Mouse (Mus musculus) neural tube, embryonic 13.5 days (tissue): ENCODE data around the gene Ogn. TPM values are rescaled to one million over a fixed set of nuclear protein-coding genes. Genes with fewer than 3 reads are reported as not detected.
"Not testable (repeated sequence)": the region's sequence is repeated elsewhere in the genome, so short reads cannot be mapped to it uniquely, and the experiment has no call there.

ENCODE experiments used
- ATAC-seq: fragments of 200-750 bp; cut with Nextera tagmentation; 2 replicates; pipeline ENCODE4 v1.8.0; 2017; ENCODE audit warnings: low read depth, mild to moderate bottlenecking, moderate TSS enrichment, moderate library complexity
- H3K27ac ChIP-seq: fragments of 300-500 bp; sonication (generic); replicated peaks from 2 replicates; pipeline ENCODE4 v1.5.1; 2015; ENCODE audit warnings: moderate library complexity, mild to moderate bottlenecking, inconsistent platforms
- H3K27me3 ChIP-seq: fragments of 300-500 bp; sonication (generic); 2 replicates; pipeline ENCODE4 v1.6.1; 2015; ENCODE audit warnings: mild to moderate bottlenecking, inconsistent platforms
- H3K36me3 ChIP-seq: fragments of 300-500 bp; sonication (generic); 2 replicates; pipeline ENCODE4 v1.6.1; 2015; ENCODE audit warnings: mild to moderate bottlenecking, inconsistent platforms
- H3K4me1 ChIP-seq: fragments of 300-500 bp; sonication (generic); replicated peaks from 2 replicates; pipeline ENCODE4 v1.6.1; 2015; ENCODE audit warnings: inconsistent platforms
- H3K4me2 ChIP-seq: fragments of 300-500 bp; sonication (generic); 2 replicates; pipeline ENCODE4 v1.6.1; 2015; ENCODE audit warnings: inconsistent platforms, mild to moderate bottlenecking, moderate library complexity
- H3K4me3 ChIP-seq: fragments of 300-500 bp; sonication (generic); 2 replicates; pipeline ENCODE4 v1.5.1; 2015; ENCODE audit warnings: mild to moderate bottlenecking, inconsistent platforms
- H3K9ac ChIP-seq: fragments of 300-500 bp; sonication (generic); 2 replicates; pipeline ENCODE4 v1.6.1; 2015; ENCODE audit warnings: moderate library complexity, mild to moderate bottlenecking, inconsistent platforms
- H3K9me3 ChIP-seq: fragments of 300-500 bp; sonication (generic); 2 replicates; pipeline ENCODE4 v1.6.1; 2016; ENCODE audit warnings: inconsistent platforms
- WGBS: fragments of 180-500 bp; shearing (Covaris S2); methylation state at CpG from one replicate; pipeline ENCODE4 v1.1.7; 2015; 5-methylcytosine and 5-hydroxymethylcytosine counted together
- polyA plus RNA-seq: library from polyadenylated mRNA; unstranded; fragments of >200 nt; fragmentation: Nextera tagmentation; extraction: Ambion mirVana; gene quantifications from 2 replicates; pipeline ENCODE4 v1.2.1, GENCODE M21; 2015

Gene Ogn
- polyA plus RNA-seq: 17.0 and 17.5 TPM in 2 replicates

DNA sequence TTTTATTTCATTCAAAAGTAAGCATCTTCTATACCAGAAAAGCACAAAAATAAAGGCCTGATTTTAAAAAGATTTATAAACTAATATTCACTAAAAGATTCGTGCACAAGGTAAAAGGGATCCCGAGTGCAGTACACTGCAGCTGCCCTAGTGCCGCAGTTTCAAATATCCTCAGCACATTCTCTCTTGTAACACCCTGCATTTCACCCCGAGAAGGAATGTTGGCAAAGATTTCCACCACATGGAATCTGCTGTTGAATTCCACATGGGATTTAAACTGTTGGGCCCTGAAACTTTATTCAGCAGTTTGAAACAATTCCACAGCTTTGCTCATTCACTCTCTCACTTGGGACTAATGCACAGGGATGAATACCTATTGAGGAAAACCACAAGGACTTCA, at the start of gene Ogn:
Gene Ogn, plus strand, starts transcription at position 333 of the 400 bp plus-strand sequence.
- Histone ChIP-seq H3K27me3 (no peaks in the 10 kb centered on the region), H3K27ac (no peak within 1 kb of the TSS), H3K36me3 (no peaks in the 10 kb centered on the region), H3K9me3 (no peaks in the 10 kb centered on the region), H3K9ac (no peak within 1 kb of the TSS), H3K4me3 (no peak within 1 kb of the TSS), H3K4me2 (0 out of 2 replicates have a peak within 1 kb of the TSS, but pooled peaks have one; percentile 13), H3K4me1 (no peaks in the 10 kb centered on the region)
- ATAC-seq: no peak
- 70% methylated on average over 4 of the region's 4 CpGs for WGBS

DNA sequence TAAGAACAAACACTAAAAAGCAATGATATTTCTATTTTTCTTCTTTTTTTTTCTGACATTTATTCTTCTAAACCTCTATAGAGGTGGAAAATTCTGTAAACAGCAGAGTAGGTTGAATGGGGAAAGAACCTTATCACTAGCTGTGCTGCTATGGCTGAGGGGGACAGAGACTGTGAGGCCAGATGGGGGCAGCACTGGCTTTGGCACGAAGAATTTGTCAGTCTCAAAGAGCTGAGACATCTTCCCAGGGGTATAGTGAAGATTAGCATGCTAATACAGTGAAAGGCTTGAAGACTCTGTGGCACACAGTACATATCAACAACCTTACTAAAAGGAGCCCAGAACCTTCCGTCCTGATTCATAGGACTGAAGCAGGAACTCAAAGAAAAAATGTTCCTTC, 48.7 kb upstream of the Ogn start:
- ATAC-seq: no peak
- no peak overlapping the region for H3K4me3 ChIP-seq
- 47% methylated on average over 2 of the region's 2 CpGs for WGBS

GRCm38 (mm10) chr13:49560886-49561285, 47.0 kb upstream of the Ogn start:
- no peak overlapping the region for H3K9ac ChIP-seq
- H3K27me3 ChIP-seq: no peaks in the 10 kb centered on the region
- ATAC-seq: no peak
- H3K9me3 ChIP-seq: no peaks in the 10 kb centered on the region
- H3K27ac ChIP-seq: no peak overlapping the region
- no peaks in the 10 kb centered on the region for H3K36me3 ChIP-seq
- no peak overlapping the region for H3K4me3 ChIP-seq
- 73% methylated on average over 2 of the region's 2 CpGs for WGBS
- H3K4me2 ChIP-seq: no peak overlapping the region
- no peaks in the 10 kb centered on the region for H3K4me1 ChIP-seq

More for the DNA sequence above, 48.7 kb upstream of the Ogn start:
- no peaks in the 10 kb centered on the region for H3K4me1 ChIP-seq
- H3K27ac ChIP-seq: no peak overlapping the region
- H3K4me2 ChIP-seq: no peak overlapping the region
- no peaks in the 10 kb centered on the region for H3K36me3 ChIP-seq
- H3K27me3 ChIP-seq: no peaks in the 10 kb centered on the region
- no peak overlapping the region for H3K9ac ChIP-seq
- no peaks in the 10 kb centered on the region for H3K9me3 ChIP-seq

- WGBS: 82% methylated on average over 1 of the region's 1 CpGs
- ATAC-seq: no peak
- no peak overlapping the region for H3K4me2 ChIP-seq
- H3K27ac ChIP-seq: no peak overlapping the region
- no peaks in the 10 kb centered on the region for H3K4me1 ChIP-seq
- no peak overlapping the region for H3K4me3 ChIP-seq
- H3K9ac ChIP-seq: no peak overlapping the region
- no peaks in the 10 kb centered on the region for H3K36me3 ChIP-seq
- H3K9me3 ChIP-seq: no peaks in the 10 kb centered on the region
- H3K27me3 ChIP-seq: no peaks in the 10 kb centered on the region
These were observed 43.5 kb upstream of the Ogn start for GRCm38 (mm10) chr13:49564347-49564746.

DNA sequence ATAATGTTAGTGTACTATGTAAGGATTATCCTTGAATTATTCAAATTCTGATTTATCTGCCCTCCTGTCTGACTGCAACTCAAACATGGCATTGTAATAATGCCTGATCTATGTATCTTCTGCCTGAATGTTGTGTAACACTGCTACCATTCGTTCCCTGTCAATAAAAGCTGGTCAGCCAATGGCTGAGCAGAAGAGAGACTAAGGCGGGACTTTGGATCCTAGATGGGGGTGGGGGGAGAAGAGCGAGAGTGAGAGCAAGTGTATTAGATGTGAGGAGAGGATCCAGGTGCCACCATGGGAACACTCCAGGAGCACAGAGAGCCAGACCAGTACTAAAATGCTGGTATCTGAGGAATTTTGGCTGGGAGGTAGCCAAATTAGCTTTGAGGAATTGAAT, 37.5 kb upstream of the Ogn start:
- Histone ChIP-seq H3K36me3 (no peaks in the 10 kb centered on the region), H3K4me3 (no peak overlapping the region), H3K27me3 (no peaks in the 10 kb centered on the region), H3K4me2 (no peak overlapping the region), H3K9me3 (no peaks in the 10 kb centered on the region), H3K4me1 (no peaks in the 10 kb centered on the region), H3K27ac (no peak overlapping the region), H3K9ac (no peak overlapping the region)
- WGBS: 70% methylated on average over 3 of the region's 3 CpGs
- no peak for ATAC-seq

DNA sequence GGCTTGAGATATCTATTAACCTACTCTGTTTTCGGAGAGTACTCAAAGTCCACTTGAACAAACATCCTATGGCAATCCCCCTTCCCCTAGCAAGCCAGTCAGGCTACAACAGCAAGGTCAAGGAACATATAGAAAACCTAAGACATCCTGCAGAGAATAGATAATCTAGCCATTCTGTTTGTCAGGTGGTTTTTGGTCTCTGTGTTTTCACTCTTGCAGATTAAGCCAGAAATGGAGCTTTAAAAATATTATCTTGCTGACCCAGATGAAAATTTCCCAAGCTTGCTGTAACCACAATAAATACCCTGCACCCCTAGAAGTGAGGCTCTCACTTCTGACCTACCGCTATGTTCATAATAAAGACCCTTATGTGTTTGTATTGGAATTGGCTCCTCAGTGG, 36.4 kb upstream of the Ogn start:
- H3K9me3 ChIP-seq: no peaks in the 10 kb centered on the region
- H3K36me3 ChIP-seq: no peaks in the 10 kb centered on the region
- H3K4me1 ChIP-seq: no peaks in the 10 kb centered on the region
- 83% methylated on average over 2 of the region's 2 CpGs for WGBS
- no peak for ATAC-seq
- H3K27ac ChIP-seq: no peak overlapping the region
- H3K27me3 ChIP-seq: no peaks in the 10 kb centered on the region
- no peak overlapping the region for H3K4me2 ChIP-seq
- H3K9ac ChIP-seq: no peak overlapping the region
- H3K4me3 ChIP-seq: no peak overlapping the region

DNA sequence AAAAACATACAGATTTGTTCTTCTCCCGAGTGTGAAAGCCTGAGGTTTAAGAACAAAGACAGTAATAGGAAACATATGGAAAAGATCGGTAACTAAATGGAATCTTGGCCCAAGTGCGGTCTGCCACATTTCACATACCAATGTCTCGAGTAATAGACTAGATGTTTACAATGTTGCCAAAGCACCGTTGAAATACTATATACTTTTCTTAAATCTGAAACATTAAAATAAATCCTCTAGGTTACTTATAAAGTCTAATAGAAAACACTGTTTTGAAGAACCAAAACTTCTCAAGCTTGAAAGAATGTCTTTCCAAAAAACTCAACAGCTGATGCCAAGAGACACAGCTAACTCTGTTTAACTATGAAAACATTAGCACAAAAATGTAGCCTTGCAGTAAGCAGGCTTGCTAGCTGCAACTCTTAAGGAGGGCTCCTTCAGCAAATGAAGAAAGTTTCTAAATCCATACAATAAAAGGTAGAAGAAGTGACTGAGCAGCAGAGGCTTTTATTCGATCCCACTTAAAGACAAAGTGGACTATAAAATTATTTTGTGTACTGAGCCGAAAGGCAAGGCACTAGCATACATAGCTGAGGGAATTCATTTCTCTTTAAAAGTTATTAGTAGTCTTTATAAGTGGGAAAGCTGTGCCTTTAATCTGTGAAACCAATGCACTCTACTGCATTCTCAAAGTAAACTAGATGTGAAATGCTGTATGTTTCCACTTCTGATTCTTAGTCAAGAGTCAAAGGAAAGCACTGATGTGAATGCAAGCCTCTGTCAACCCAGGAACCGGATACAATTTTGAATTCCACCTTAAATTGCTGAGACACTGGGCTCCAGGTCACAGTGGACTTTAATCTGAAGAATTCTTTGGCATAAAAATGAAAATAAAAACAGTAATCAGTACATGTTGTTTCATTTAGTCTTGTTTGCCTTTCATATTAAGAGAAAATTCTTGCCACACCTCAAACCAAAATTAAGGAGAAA, 26.0 kb upstream of the Ogn start, which contains the start of gene Omd:
Gene Omd, plus strand, starts transcription at position 922 of the 990 bp plus-strand sequence.
- no peaks in the 10 kb centered on the region for H3K36me3 ChIP-seq
- no peaks in the 10 kb centered on the region for H3K27me3 ChIP-seq
- H3K4me1 ChIP-seq: no peaks in the 10 kb centered on the region
- H3K4me2 ChIP-seq: no peak within 1 kb of the TSS
- ATAC-seq: no peak
- no peak within 1 kb of the TSS for H3K9ac ChIP-seq
- WGBS: 85% methylated on average over 8 of the region's 8 CpGs
- H3K27ac ChIP-seq: no peak within 1 kb of the TSS
- H3K4me3 ChIP-seq: no peak within 1 kb of the TSS
- no peaks in the 10 kb centered on the region for H3K9me3 ChIP-seq

DNA sequence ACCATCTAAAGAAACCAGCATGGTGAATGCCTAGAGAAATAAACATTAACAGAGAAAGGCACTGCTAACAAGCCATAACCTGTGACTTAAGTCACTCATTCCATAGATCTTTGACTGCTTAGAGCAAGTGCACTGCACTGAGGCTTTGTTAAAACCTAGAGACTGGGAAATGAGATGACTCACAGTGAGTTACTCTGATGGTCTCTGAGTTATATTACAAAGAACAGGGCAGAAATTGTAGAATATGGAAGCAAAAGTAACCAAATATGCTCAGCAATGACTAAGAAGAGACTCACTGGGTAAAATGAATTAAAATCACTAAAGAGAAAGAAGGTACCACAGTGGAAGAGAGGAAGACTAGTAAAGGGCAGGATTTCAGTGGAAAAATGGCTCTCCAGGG, 24.0 kb upstream of the Ogn start:
- no peak overlapping the region for H3K4me3 ChIP-seq
- H3K4me2 ChIP-seq: no peak overlapping the region
- no peaks in the 10 kb centered on the region for H3K36me3 ChIP-seq
- no peak overlapping the region for H3K27ac ChIP-seq
- no peak for ATAC-seq
- H3K9ac ChIP-seq: no peak overlapping the region
- H3K9me3 ChIP-seq: no peaks in the 10 kb centered on the region
- no peaks in the 10 kb centered on the region for H3K27me3 ChIP-seq
- H3K4me1 ChIP-seq: no peaks in the 10 kb centered on the region

GRCm38 (mm10) chr13:49584307-49585005, 23.4 kb upstream of the Ogn start:
- no peak overlapping the region for H3K4me3 ChIP-seq
- no peaks in the 10 kb centered on the region for H3K9me3 ChIP-seq
- no peaks in the 10 kb centered on the region for H3K27me3 ChIP-seq
- no peak overlapping the region for H3K4me2 ChIP-seq
- 81% methylated on average over 8 of the region's 8 CpGs for WGBS
- ATAC-seq: no peak
- H3K36me3 ChIP-seq: no peaks in the 10 kb centered on the region
- no peak overlapping the region for H3K27ac ChIP-seq
- H3K9ac ChIP-seq: no peak overlapping the region
- no peaks in the 10 kb centered on the region for H3K4me1 ChIP-seq

GRCm38 (mm10) chr13:49586062-49586461, 21.8 kb upstream of the Ogn start:
- Histone ChIP-seq H3K9ac (no peak overlapping the region), H3K9me3 (no peaks in the 10 kb centered on the region), H3K27ac (no peak overlapping the region), H3K36me3 (no peaks in the 10 kb centered on the region), H3K4me2 (no peak overlapping the region), H3K27me3 (no peaks in the 10 kb centered on the region), H3K4me3 (no peak overlapping the region), H3K4me1 (no peaks in the 10 kb centered on the region)
- ATAC-seq: no peak
- 95% methylated on average over 6 of the region's 6 CpGs for WGBS

DNA sequence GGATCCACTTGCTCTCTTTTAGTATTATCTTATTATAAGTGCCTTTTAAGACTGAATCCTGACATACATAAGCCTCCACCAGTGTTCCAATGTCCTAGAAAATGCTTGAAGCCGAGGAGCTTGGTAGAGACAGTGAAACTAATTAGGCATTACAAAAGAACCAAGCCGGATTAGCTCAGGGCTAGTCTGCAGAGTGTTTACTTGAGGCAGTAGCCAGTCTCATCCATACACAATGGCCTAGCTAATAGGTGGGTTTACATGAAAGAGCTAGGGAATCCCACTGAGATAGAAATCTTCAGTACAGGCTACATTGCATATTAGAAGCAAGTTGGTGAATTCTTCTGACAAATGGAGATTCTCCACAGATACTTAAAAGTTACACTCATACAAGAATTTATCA, 5.3 kb upstream of the Ogn start:
- WGBS: 76% methylated on average over 2 of the region's 2 CpGs
- not testable (repeated sequence) for H3K9me3 ChIP-seq, H3K9ac ChIP-seq, ATAC-seq, H3K27me3 ChIP-seq, H3K4me1 ChIP-seq, H3K27ac ChIP-seq, H3K4me2 ChIP-seq, H3K4me3 ChIP-seq, H3K36me3 ChIP-seq

- ATAC-seq: no peak
- H3K27ac ChIP-seq: no peak overlapping the region
- no peak overlapping the region for H3K4me3 ChIP-seq
- H3K9me3 ChIP-seq: no peaks in the 10 kb centered on the region
- no peak overlapping the region for H3K9ac ChIP-seq
- H3K4me1 ChIP-seq: no peaks in the 10 kb centered on the region
- H3K27me3 ChIP-seq: no peaks in the 10 kb centered on the region
- no peaks in the 10 kb centered on the region for H3K36me3 ChIP-seq
- H3K4me2 ChIP-seq: no peak overlapping the region
These were observed 4.2 kb upstream of the Ogn start for GRCm38 (mm10) chr13:49603603-49604002.
